Mouse (Mus musculus): ENCODE measurements around the gene Eaf2. TPM values are rescaled to one million over a fixed set of nuclear protein-coding genes. Genes with fewer than 3 reads are reported as not detected.
"Not testable (repeated sequence)": the region's sequence is repeated elsewhere in the genome, so short reads cannot be mapped to it uniquely, and the experiment has no call there.

Gene Eaf2
- polyA plus RNA-seq, 1 experiment from 2014 or later = 0.77 TPM

DNA sequence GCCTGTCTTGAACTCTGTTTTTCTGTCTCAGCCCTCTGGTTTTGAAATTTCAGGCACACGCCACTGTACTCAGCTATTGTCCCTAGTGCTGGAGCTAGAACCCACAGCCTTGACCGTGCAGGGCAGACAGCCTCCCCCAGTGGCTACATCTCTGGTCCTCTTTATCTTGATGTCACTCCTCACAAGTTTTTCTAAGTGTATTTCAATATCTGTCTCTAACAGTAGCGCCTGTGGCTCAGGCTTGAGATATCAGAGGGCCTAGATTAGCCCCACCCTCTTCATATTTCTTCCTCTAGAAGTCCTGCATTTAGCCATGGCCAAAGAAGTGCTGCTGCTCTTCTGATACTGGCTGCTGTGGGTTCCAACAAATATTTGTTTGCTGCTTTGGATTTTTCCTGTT, 15.8 kb upstream of the Eaf2 start:
- Histone ChIP-seq H3K9ac (no peak overlapping the region), H3K27me3 (no peaks in the 10 kb centered on the region), H3K27ac (replicated peaks) (no peak overlapping the region), H3K9me3 (no peaks in the 10 kb centered on the region), H3K4me2 (no peak overlapping the region), H3K36me3 (peaks cover 76% of the 10 kb centered on the region), H3K4me1 (replicated peaks) (no peaks in the 10 kb centered on the region), H3K4me3 (no peak overlapping the region)
- WGBS = 94% methylated on average over 3 of the region's 3 CpGs
- ATAC-seq (ENCODE audit: low read depth) = no peak

DNA sequence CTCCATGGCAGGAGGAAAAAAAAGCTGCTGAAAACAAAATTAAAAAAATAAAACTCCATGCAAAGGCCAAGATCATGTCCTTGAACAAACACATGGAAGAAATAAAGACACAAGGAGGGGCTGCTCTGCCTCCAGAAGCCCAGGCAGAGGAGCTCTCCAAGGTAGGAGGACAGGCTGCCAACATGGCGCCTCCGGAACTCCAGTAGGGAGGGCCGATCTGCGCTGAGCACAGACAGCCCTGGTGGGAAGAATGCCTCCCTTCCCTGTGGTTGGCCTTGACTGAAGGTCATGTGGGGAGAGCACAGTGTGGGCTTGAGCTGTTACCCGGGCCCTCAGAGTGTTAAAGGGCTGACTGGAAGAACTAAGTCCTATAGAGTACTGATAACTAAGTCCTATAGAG, 12.7 kb upstream of the Eaf2 start:
- Histone ChIP-seq H3K4me3 (no peak overlapping the region), H3K27ac (replicated peaks) (no peak overlapping the region), H3K4me2 (no peak overlapping the region), H3K4me1 (replicated peaks) (peaks cover 16% of the 10 kb centered on the region), H3K36me3 (peaks cover 48% of the 10 kb centered on the region), H3K9ac (no peak overlapping the region), H3K27me3 (no peaks in the 10 kb centered on the region), H3K9me3 (no peaks in the 10 kb centered on the region)
- 89% methylated on average over 5 of the region's 5 CpGs for WGBS
- no peak for ATAC-seq (ENCODE audit: low read depth)

DNA sequence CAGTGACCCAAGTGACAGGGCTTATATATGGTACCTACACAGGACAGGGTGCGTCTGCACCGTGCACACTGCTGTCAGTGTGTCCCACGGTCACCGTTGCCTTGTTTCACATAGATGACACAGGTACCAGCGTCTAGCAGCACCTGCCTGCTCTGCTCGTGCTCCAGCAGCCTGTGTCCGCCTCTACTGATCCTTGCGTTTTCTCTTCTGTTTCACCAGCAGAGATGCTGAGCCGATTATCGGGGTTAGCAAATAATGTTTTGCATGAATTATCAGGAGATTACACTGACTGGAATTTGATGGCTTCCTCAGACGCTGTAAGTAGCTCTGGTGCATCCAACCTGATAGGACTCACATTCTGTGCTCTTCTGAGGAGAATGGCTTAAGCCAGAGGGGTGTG, 11.1 kb upstream of the Eaf2 start:
- 94% methylated on average over 11 of the region's 11 CpGs for WGBS
- no peak for ATAC-seq (ENCODE audit: low read depth)
- peaks cover 19% of the 10 kb centered on the region for H3K4me1 ChIP-seq (replicated peaks)
- H3K27ac ChIP-seq (replicated peaks) = no peak overlapping the region
- no peak overlapping the region for H3K4me3 ChIP-seq
- no peak overlapping the region for H3K9ac ChIP-seq
- no peaks in the 10 kb centered on the region for H3K27me3 ChIP-seq
- no peaks in the 10 kb centered on the region for H3K9me3 ChIP-seq
- H3K4me2 ChIP-seq = no peak overlapping the region
- peaks cover 35% of the 10 kb centered on the region for H3K36me3 ChIP-seq

DNA sequence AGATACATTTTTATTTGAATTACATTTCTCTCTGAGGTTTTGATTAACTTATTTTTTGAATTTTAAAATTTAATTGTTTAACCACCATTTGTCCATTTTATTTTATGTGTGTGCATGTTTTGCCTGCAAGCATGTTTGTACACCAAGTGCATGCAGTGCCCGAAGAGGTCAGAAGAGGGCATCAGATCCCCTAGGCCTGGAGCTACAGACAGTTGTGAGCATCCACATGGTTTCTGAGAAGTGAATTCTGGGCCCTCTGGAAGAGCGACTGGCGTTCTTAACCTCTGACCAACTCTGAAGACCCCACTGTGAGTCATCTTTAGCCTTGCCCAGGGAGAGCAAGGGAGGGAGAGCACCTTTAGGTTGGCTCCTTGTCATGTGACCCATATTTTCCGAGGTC, 10.1 kb upstream of the Eaf2 start:
- Histone ChIP-seq H3K9ac (no peak overlapping the region), H3K4me2 (no peak overlapping the region), H3K27ac (replicated peaks) (no peak overlapping the region), H3K4me1 (replicated peaks) (peaks cover 23% of the 10 kb centered on the region), H3K36me3 (peaks cover 27% of the 10 kb centered on the region), H3K27me3 (no peaks in the 10 kb centered on the region), H3K9me3 (no peaks in the 10 kb centered on the region), H3K4me3 (no peak overlapping the region)
- ATAC-seq (ENCODE audit: low read depth) = no peak
- WGBS = 93% methylated on average over 4 of the region's 4 CpGs

DNA sequence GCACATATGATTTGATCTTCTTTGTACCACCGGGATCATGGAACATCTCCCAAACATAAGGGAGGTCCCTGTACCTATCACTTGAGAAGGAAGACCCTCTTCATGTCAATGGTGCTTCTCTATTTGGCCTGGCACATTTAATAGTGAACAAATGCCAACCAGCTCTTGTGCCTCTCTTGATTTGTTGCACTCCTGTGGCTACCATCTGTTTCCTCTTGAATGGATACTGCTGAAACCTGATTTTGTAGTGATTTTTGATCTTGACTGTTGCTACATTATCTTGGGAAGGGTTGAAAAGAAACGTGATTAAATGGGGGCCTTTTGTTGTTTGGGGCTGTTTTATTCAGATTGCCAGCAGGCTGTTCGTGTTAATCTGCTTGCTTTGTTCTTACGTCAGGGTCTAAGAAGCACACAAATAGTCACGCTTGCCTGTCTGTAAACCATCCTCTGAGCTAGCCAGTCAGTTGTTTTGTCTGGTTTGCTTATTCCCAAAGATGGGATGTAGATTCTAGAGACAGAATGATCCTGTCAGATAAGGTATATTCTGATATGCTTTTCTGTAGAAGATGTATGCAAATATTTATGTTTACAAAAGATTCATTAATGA, 8.0 kb upstream of the Eaf2 start:
- peak overlapping the region; percentile 69 for H3K27ac ChIP-seq (replicated peaks)
- WGBS = 27% methylated on average over 5 of the region's 5 CpGs
- H3K9ac ChIP-seq = no peak overlapping the region
- H3K4me2 ChIP-seq = no peak overlapping the region
- H3K36me3 ChIP-seq = peaks cover 10% of the 10 kb centered on the region
- H3K4me1 ChIP-seq (replicated peaks) = peaks cover 38% of the 10 kb centered on the region
- ATAC-seq (ENCODE audit: low read depth) = peak; percentile 33; the same call in 1 of the 2 replicates
- no peaks in the 10 kb centered on the region for H3K9me3 ChIP-seq
- no peaks in the 10 kb centered on the region for H3K27me3 ChIP-seq
- H3K4me3 ChIP-seq = no peak overlapping the region

DNA sequence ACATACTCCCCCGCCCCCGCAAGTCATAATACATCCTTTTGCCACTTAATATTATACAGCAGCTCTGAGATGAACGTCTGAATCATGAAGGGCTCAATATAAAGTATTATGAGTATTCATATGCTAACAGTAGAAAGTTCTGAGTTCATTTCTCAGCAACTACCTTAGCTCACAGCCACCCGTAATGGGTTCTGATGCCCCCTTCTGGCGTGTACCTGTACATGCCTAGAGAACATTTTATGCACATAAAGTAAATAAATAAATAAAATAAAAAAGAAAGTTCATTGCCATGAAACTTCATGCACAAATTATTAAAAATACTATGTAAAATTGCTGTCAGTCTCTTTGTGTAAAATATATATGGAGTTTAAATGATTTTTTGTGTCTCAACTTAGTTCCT, 2.5 kb upstream of the Eaf2 start:
- WGBS = 74% methylated on average over 5 of the region's 5 CpGs
- H3K4me1 ChIP-seq (replicated peaks) = peaks cover 45% of the 10 kb centered on the region
- H3K9ac ChIP-seq = no peak overlapping the region
- H3K36me3 ChIP-seq = peaks cover 7% of the 10 kb centered on the region
- no peak overlapping the region for H3K4me2 ChIP-seq
- no peak overlapping the region for H3K4me3 ChIP-seq
- no peaks in the 10 kb centered on the region for H3K9me3 ChIP-seq
- H3K27ac ChIP-seq (replicated peaks) = no peak overlapping the region
- H3K27me3 ChIP-seq = no peaks in the 10 kb centered on the region
- no peak for ATAC-seq (ENCODE audit: low read depth)

DNA sequence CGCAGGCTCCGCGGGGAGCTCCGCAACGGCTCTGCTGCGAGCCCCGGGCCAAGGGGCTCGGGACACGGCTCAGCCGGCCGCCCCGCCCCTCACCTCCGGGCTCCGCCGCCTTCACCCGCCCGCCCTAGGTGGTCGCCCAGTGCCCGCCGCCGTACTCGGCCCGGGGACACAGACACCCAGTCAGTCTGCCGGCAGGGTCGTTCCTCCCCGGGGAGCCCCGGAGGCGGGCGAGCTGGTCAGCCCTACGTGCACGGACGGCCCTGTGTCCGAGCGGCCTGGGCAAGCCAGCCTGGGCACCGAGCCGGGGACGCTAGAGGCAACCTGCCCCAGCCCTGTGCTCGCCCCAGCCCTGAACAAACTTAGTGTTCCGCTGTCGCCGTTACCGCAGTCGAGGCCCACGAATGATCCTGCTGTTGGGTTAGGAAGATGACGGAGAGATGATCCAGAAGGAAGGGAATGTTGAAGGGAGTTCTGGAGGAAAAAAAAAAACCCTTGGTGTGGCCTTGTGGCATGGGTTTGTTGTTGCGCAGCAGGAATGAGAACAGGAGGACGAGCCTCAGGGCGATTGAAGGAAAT, 561 bp upstream of the Eaf2 start:
- Histone ChIP-seq H3K9ac (peak overlapping the region; percentile 92), H3K27ac (replicated peaks) (peak overlapping the region; percentile 84), H3K4me2 (peak overlapping the region; percentile 76), H3K4me1 (replicated peaks) (peaks cover 40% of the 10 kb centered on the region), H3K4me3 (peak overlapping the region; percentile 80), H3K36me3 (peaks cover 21% of the 10 kb centered on the region), H3K27me3 (no peaks in the 10 kb centered on the region), H3K9me3 (no peaks in the 10 kb centered on the region)
- peak; percentile 78 for ATAC-seq (ENCODE audit: low read depth)
- WGBS = under 1% methylated on average over 45 of the region's 48 CpGs

DNA sequence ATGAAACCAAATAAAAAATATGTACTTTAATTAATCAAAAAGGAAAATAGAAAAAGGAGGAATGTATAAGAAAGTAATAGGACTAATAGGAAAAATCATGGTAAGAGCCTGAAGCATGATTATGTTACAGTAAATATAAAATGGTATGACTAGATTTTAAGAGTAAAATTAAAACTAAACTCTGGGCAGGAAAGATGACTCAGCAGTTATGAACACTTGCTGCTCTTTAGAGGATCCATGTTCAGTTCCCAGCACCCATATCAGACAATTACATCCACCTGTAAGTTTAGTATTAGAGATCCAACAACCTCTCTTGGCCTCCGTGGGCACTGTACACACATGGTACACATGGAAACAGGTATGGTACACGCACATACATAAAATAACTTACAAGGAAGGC, 5.4 kb downstream of the Eaf2 start:
- Histone ChIP-seq H3K27me3 (no peaks in the 10 kb centered on the region), H3K9me3 (no peaks in the 10 kb centered on the region), H3K27ac (replicated peaks) (no peak overlapping the region), H3K4me2 (no peak overlapping the region), H3K9ac (no peak overlapping the region), H3K36me3 (peaks cover 56% of the 10 kb centered on the region), H3K4me1 (replicated peaks) (peaks cover 8% of the 10 kb centered on the region), H3K4me3 (no peak overlapping the region)
- WGBS = 97% methylated on average over 2 of the region's 2 CpGs
- ATAC-seq (ENCODE audit: low read depth) = no peak

DNA sequence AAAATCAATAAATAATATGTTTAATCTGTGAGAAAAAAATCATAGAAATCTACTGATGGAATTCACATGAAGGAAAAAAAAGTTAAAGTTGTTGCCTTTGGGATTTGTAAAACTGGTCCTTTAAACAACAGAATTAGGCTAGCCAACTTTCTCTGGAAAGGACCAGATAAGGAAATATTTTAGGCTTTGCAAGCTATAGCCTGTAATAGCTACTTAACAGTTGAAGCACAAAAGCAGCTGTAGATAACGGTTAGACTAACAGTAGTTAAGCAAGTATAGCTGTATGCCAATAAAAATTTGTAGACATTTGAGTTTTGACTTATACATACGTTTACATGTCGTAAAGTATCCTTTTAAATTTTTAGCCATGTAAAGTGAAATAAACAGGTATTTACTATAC, 11.2 kb downstream of the Eaf2 start:
- H3K9ac ChIP-seq = no peak overlapping the region
- H3K27me3 ChIP-seq = no peaks in the 10 kb centered on the region
- 92% methylated on average over 3 of the region's 3 CpGs for WGBS
- no peak overlapping the region for H3K27ac ChIP-seq (replicated peaks)
- no peak for ATAC-seq (ENCODE audit: low read depth)
- no peak overlapping the region for H3K4me2 ChIP-seq
- H3K9me3 ChIP-seq = no peaks in the 10 kb centered on the region
- peaks cover 42% of the 10 kb centered on the region for H3K36me3 ChIP-seq
- no peak overlapping the region for H3K4me3 ChIP-seq
- H3K4me1 ChIP-seq (replicated peaks) = no peaks in the 10 kb centered on the region

DNA sequence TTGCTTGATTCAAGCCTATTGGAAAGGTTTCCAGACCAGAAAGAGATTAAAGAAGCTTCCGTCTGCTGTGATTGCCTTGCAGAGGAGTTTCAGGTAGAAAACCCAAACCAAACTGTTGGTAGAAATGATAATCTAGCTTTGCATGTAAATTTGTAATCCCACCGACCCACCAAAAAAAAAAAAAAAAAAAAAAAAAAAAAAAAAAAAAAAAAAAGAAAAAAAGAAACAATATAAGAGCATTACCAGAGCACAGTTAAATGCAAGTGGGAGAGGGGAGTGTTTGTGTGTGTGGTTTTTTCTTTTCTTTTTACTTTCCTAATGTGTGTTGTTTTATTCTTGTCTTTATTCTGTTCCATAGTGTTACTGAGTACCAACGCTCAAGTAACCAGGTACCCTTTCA, 23.6 kb downstream of the Eaf2 start:
- Histone ChIP-seq H3K27me3 (no peaks in the 10 kb centered on the region), H3K4me1 (replicated peaks) (no peaks in the 10 kb centered on the region), H3K4me2 (no peak overlapping the region), H3K9me3 (no peaks in the 10 kb centered on the region), H3K36me3 (peaks cover 42% of the 10 kb centered on the region), H3K4me3 (no peak overlapping the region), H3K9ac (no peak overlapping the region), H3K27ac (replicated peaks) (no peak overlapping the region)
- ATAC-seq (ENCODE audit: low read depth) = no peak
- 87% methylated on average over 3 of the region's 3 CpGs for WGBS

DNA sequence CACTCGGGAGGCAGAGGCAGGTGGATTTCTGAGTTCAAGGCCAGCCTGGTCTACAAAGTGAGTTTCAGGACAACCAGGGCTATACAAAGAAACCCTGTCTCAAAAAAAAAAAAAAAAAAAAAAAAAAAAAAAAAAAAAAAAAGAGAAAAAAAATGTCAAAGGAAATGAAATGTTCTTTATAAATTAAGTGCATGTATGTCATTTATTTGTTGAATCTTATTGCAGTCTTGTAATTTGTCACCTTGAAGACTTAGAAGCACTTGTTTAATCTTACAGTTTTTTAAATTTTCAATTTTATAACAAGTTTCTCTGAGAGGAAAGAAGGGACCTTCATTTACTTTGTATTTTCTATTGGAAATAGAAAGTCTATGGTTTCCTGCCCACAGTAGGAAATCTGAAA, 27.9 kb downstream of the Eaf2 start:
- not testable (repeated sequence) for H3K27me3 ChIP-seq; H3K9ac ChIP-seq; ATAC-seq (ENCODE audit: low read depth); H3K4me3 ChIP-seq; H3K27ac ChIP-seq (replicated peaks); H3K9me3 ChIP-seq; H3K4me1 ChIP-seq (replicated peaks); H3K4me2 ChIP-seq
- WGBS = 92% methylated on average over 1 of the region's 1 CpGs
- peaks cover 34% of the 10 kb centered on the region for H3K36me3 ChIP-seq

DNA sequence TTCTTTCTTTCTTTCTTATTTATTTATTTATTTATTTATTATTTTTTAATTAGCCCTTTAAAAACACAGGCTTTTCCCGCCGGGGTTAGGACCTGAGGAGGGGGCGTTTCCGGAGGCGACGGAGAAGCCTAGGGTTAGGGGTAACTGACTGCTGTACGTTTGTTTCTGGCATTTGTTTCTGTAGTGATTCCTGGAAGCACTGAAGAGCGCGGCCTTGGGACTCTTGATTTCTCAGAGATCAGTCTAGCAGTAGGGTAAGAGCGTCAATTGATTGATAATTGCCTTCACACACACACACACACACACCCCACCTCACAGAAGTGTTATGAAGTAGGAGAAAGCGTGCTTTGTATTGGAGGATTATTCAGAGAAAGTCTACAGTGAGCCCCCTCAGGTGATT, 46.0 kb downstream of the Eaf2 start:
- peak; percentile 41 for ATAC-seq (ENCODE audit: low read depth)

More for the DNA sequence above, 46.0 kb downstream of the Eaf2 start:
- H3K4me3 ChIP-seq = peak overlapping the region; percentile 90
- peak overlapping the region; percentile 92 for H3K9ac ChIP-seq
- peak overlapping the region; percentile 79 for H3K4me2 ChIP-seq
- 4% methylated on average over 11 of the region's 11 CpGs for WGBS
- H3K9me3 ChIP-seq = no peaks in the 10 kb centered on the region
- peaks cover 24% of the 10 kb centered on the region for H3K4me1 ChIP-seq (replicated peaks)
- H3K36me3 ChIP-seq = no peaks in the 10 kb centered on the region
- H3K27me3 ChIP-seq = peaks cover 12% of the 10 kb centered on the region
- peak overlapping the region; percentile 86; the same call in 1 of the 2 replicates for H3K27ac ChIP-seq (replicated peaks)

Measured in neural tube, embryonic 13.5 days (tissue).